Mouse (Mus musculus) hindbrain, embryonic 13.5 days (tissue): Measurements from ENCODE around the gene Clec4a1. TPM values are rescaled to one million over a fixed set of nuclear protein-coding genes. Genes with fewer than 3 reads are reported as not detected.
A peak's percentile ranks its signal among the peaks of the same experiment; 100 is the strongest.

Experiments
- ATAC-seq: fragments of 200-750 bp; cut with Nextera tagmentation; 2 replicates; pipeline ENCODE4 v1.8.0; 2017; ENCODE audit warnings: moderate TSS enrichment; ENCODE audit not compliant: low FRiP score
- H3K27ac ChIP-seq: fragments of 300-500 bp; sonication (generic); 2 replicates; pipeline ENCODE4 v1.5.1; 2015; ENCODE audit warnings: inconsistent platforms, mild to moderate bottlenecking, moderate library complexity
- H3K27me3 ChIP-seq: fragments of 300-500 bp; sonication (generic); 2 replicates; pipeline ENCODE4 v1.6.1; 2015; ENCODE audit warnings: mild to moderate bottlenecking, inconsistent platforms
- H3K36me3 ChIP-seq: fragments of 300-500 bp; sonication (generic); 2 replicates; pipeline ENCODE4 v1.6.1; 2015; ENCODE audit warnings: mild to moderate bottlenecking, inconsistent platforms
- H3K4me1 ChIP-seq: fragments of 300-500 bp; sonication (generic); replicated peaks from 2 replicates; pipeline ENCODE4 v1.6.1; 2015; ENCODE audit warnings: inconsistent platforms
- H3K4me2 ChIP-seq: fragments of 300-500 bp; sonication (generic); 2 replicates; pipeline ENCODE4 v1.6.1; 2015; ENCODE audit warnings: inconsistent platforms, mild to moderate bottlenecking, moderate library complexity
- H3K4me3 ChIP-seq: fragments of 300-500 bp; sonication (generic); 2 replicates; pipeline ENCODE4 v1.5.1; 2015; ENCODE audit warnings: mild to moderate bottlenecking, inconsistent platforms
- H3K9ac ChIP-seq: fragments of 300-500 bp; sonication (generic); 2 replicates; pipeline ENCODE4 v1.6.1; 2015; ENCODE audit warnings: mild to moderate bottlenecking, inconsistent platforms
- H3K9me3 ChIP-seq: fragments of 300-500 bp; sonication (generic); 2 replicates; pipeline ENCODE4 v1.6.1; 2016; ENCODE audit warnings: inconsistent platforms
- WGBS: fragments of 180-500 bp; shearing (Covaris S2); methylation state at CpG from one replicate; pipeline ENCODE4 v1.1.7; 2015; 5-methylcytosine and 5-hydroxymethylcytosine counted together
- polyA plus RNA-seq: library from polyadenylated mRNA; unstranded; fragments of >200 nt; fragmentation: Nextera tagmentation; extraction: Ambion mirVana; gene quantifications from 2 replicates; pipeline ENCODE4 v1.2.1, GENCODE M21; 2015

Clec4a1 gene
- polyA plus RNA-seq: 1.4 and 1.5 TPM in 2 replicates

DNA sequence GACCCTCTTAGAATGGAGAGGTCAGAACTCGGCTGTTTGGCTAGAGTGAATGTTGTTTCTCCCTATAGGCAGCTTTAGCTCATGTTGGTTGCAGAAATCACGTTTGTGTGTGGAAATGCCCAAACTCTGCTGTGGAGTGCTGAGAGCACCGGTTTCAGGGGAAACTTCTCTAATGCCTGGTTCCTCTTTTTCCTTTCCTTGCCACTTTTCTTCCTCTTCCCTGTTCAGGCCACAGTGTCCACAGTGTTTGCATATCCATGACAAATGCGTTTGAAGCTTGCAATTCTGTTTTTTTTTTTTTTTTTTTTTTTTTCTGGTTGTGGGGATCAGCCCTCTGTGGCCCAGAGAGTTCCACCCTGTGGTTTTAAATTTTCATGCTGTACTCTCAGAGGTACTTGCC, at the start of gene Clec4a1:
Gene Clec4a1, plus strand, starts transcription at position 398 of the 400 bp plus-strand sequence.
- WGBS: 66% methylated on average over 4 of the region's 4 CpGs
- H3K9ac ChIP-seq: no peak within 1 kb of the TSS
- H3K4me1 ChIP-seq: no peaks in the 10 kb centered on the region
- no peaks in the 10 kb centered on the region for H3K27me3 ChIP-seq
- H3K4me3 ChIP-seq: no peak within 1 kb of the TSS
- no peaks in the 10 kb centered on the region for H3K9me3 ChIP-seq
- no peaks in the 10 kb centered on the region for H3K36me3 ChIP-seq
- no peak within 1 kb of the TSS for H3K27ac ChIP-seq
- H3K4me2 ChIP-seq: no peak within 1 kb of the TSS
- no peak for ATAC-seq

DNA sequence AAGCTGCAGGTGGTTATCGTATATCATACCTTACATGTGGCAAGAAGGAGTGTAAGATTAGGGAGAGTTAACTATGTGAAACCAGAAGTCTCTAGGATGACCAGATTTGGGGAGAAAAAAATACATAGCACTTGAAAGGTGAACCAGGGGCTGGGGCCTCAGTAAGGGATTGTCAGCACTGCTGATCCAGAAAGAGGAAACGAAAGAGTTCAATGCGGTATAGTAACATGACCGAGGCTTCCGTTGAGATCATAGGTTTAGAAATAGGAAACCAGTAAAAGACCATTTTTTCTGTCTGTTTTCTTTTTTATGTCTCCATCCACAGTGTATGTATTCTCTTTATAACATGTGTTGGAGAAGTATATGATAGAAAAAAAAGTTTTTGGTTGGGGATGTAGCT, 48.8 kb upstream of the Clec4a1 start:
- Histone ChIP-seq H3K9ac (no peak overlapping the region), H3K36me3 (peaks cover 5% of the 10 kb centered on the region), H3K27ac (no peak overlapping the region), H3K4me1 (peaks cover 19% of the 10 kb centered on the region), H3K9me3 (no peaks in the 10 kb centered on the region), H3K4me3 (no peak overlapping the region), H3K4me2 (no peak overlapping the region), H3K27me3 (peaks cover 19% of the 10 kb centered on the region; the same call in 1 of the 2 replicates)
- 94% methylated on average over 5 of the region's 5 CpGs for WGBS
- ATAC-seq: no peak

DNA sequence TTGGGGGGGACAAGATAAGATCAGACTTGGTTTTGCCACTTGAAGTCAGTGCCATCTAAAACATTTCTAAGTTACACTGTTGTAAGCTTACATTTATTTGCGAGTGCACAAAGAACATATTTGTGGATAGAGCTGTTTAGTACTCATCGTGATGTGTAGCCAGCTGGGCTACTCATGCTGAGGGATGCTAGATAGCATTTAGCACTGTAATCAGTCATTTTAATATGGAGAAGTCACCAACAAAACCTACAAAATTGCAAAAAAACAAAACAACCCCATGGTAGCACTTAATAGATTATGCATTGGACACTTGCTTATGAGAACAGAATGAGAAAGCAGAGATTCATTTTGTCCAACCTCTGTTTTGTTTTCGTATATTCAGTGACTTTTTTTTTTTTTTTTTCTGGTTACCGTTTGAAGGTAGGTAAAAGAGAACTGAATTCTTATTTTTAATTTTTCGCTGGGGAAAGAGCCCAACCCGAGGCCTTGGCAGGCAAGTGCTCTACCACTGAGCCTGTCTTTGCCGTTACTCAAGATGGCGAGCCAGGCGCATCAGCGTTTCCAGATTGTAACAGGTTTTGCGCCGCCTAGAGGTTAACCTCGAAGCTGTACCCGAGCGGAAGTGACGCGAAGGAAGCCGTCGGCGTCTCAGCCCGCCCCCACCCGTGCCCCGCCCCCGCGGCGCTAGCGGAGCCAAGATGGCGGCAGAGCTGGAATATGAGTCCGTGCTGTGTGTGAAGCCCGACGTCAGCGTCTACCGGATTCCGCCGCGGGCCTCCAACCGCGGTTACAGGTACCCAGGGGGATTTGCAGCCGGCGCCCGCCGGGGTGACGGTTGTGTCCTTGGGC, 47.6 kb upstream of the Clec4a1 start, which contains the start of gene Necap1:
Gene Necap1, plus strand, starts transcription at position 604 of the 849 bp plus-strand sequence.
- peak within 1 kb of the TSS; percentile 65 for H3K4me2 ChIP-seq
- H3K9me3 ChIP-seq: no peaks in the 10 kb centered on the region
- H3K27me3 ChIP-seq: peaks cover 18% of the 10 kb centered on the region; the same call in 1 of the 2 replicates
- peak; percentile 96 for ATAC-seq
- H3K4me3 ChIP-seq: peak within 1 kb of the TSS; percentile 81
- 8% methylated on average over 39 of the region's 43 CpGs for WGBS
- peaks cover 15% of the 10 kb centered on the region for H3K36me3 ChIP-seq
- peak within 1 kb of the TSS; percentile 90 for H3K9ac ChIP-seq
- H3K4me1 ChIP-seq: peaks cover 26% of the 10 kb centered on the region
- peak within 1 kb of the TSS; percentile 93 for H3K27ac ChIP-seq

DNA sequence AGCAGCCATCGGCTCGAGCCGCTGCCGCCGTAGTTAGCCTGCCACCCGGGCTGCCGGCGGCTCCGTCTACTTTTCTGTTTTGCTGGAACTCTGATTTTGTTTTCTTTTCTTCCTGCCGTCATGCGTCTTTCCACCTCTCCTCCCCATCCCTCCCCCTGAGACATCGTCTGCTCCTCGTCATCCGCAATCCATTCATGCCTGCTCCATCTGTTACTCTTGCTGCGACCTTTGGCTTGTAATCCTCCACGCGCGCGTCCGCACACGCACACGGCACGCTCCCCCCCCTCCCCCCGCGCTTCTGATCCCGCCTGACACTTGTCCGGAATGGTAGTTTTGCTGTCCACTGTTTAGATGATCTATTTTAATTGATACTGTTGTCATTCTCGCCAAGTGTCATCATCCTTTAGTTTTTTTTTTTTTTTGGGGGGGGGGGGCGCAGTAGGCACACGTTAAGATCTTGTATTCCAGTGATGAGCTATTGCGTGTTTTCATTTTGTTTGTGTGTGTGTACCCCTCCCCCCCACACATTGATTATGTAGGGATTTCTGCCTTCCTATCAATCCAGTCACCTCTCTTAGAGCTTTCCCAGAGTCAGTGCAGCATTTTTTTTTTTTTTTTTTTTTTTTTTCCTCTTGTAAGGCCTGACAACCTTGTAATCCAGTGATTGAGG, 46.8 kb upstream of the Clec4a1 start:
- H3K36me3 ChIP-seq: peaks cover 23% of the 10 kb centered on the region
- peak overlapping the region; percentile 81 for H3K4me3 ChIP-seq
- peak overlapping the region; percentile 93 for H3K27ac ChIP-seq
- ATAC-seq: peak; percentile 85
- peak overlapping the region; percentile 90 for H3K9ac ChIP-seq
- H3K27me3 ChIP-seq: 0 out of 2 replicates have a peak, but pooled peaks cover 15% of the 10 kb centered on the region
- peaks cover 26% of the 10 kb centered on the region for H3K4me1 ChIP-seq
- WGBS: under 1% methylated on average over 31 of the region's 31 CpGs
- H3K9me3 ChIP-seq: no peaks in the 10 kb centered on the region
- peak overlapping the region; percentile 65 for H3K4me2 ChIP-seq

DNA sequence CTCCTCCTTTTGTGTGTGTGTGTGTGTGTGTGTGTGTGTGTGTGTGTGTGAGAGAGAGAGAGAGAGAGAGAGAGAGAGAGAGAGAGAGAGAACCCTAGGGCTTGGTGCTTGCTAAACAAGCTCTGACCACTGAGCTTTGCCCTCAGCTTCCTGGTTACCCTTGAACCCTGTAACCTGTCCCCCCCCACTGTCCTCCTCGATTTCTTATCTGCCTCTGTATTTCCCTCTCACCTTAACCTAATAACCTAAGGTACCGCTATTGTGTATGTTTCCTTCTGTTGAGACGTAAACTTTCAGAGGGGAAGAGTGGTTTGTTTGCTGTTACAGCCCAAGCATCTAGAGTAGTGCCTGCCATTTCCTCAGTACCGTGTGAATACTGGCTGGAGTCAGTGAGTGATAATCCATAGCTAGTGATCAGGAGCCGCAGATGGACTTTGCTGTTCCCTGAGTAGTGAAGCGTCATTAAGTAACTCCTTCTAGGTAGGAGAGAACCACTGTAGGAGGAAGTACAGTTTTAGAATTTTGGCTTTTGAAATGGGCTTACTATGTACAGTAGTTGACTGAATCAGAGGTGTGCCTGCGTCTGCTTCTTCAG, 42.4 kb upstream of the Clec4a1 start:
- Histone ChIP-seq H3K27ac (no peak overlapping the region), H3K36me3 (peaks cover 65% of the 10 kb centered on the region), H3K27me3 (no peaks in the 10 kb centered on the region), H3K9ac (no peak overlapping the region), H3K9me3 (no peaks in the 10 kb centered on the region), H3K4me1 (peaks cover 26% of the 10 kb centered on the region), H3K4me2 (no peak overlapping the region), H3K4me3 (no peak overlapping the region)
- 95% methylated on average over 7 of the region's 7 CpGs for WGBS
- no peak for ATAC-seq

DNA sequence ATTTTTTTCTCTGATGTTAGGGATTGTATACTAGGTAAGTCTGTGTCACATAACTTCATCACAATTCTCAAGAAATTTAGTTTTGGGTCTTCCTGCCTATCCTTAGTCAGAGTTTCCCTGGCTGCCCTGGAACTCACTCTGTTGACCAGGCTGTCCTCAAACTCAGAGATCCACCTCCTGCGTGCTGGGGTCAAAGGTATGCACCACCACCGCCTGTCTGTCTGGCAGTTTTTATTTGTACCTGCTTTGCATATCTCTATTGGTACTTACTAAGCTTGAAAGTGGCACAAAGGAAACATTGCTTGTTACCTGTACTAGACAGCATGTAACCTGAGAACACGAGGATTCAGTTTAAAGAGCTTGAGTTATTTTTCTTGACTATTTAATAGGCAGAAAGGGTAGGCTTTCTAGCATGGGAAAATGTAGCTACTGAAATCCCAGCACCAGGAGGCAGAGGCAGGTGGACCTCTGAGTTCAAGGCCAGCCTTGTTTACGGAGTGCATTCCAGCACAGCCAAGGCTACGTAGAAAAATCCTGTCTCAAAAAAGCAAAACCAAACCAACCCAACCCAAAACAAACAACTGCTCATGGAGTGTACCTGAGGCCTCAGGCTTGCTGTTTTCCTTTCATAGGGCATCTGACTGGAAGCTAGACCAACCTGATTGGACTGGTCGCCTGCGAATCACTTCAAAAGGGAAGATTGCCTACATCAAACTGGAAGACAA, 41.7 kb upstream of the Clec4a1 start:
- Histone ChIP-seq H3K4me1 (peaks cover 26% of the 10 kb centered on the region), H3K36me3 (peaks cover 72% of the 10 kb centered on the region), H3K9ac (no peak overlapping the region), H3K27me3 (no peaks in the 10 kb centered on the region), H3K4me2 (no peak overlapping the region), H3K9me3 (no peaks in the 10 kb centered on the region), H3K4me3 (no peak overlapping the region), H3K27ac (no peak overlapping the region)
- no peak for ATAC-seq
- WGBS: 91% methylated on average over 7 of the region's 7 CpGs

DNA sequence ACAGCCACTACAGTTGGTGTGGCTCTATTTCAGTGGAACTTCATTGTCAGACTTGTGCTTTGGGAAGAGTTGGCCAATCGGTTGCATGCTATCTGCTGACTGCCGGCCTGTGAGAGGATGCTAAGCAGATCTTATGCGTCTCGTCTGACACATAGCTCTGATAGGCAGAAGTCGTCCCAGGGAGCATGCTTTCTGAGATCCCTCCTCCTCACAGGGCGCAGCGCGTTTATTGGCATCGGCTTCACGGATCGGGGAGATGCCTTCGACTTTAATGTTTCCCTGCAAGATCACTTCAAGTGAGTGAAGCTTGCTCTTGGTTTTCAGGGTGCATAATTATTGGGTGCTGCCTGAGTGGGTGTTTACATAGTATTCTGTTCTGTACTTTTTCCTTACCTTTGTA, 40.4 kb upstream of the Clec4a1 start:
- Histone ChIP-seq H3K27ac (no peak overlapping the region), H3K36me3 (peaks cover 85% of the 10 kb centered on the region), H3K4me2 (no peak overlapping the region), H3K9ac (no peak overlapping the region), H3K27me3 (no peaks in the 10 kb centered on the region), H3K4me3 (no peak overlapping the region), H3K4me1 (peaks cover 14% of the 10 kb centered on the region), H3K9me3 (no peaks in the 10 kb centered on the region)
- ATAC-seq: no peak
- WGBS: 93% methylated on average over 12 of the region's 12 CpGs

DNA sequence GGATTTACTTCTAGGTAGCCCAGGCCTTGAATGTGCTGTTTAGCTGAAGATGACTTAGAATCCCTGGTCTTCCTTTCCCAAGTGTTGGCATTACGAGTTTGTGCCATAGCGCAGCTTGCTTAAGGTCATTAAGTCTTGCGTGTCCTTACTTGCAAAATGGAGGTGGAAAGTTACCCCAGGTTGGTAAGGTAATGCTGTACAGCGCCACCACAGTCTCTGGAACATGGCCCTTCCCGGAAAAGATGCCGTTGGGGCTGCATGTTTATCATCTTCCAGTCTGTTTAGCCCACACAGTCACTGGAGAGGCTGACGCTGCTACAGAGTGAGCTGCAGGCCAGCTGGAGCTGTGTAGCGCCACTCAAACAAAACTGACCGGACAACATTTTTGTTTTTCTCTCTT, 38.0 kb upstream of the Clec4a1 start:
- no peak overlapping the region for H3K9ac ChIP-seq
- H3K36me3 ChIP-seq: peaks cover 96% of the 10 kb centered on the region
- peaks cover 3% of the 10 kb centered on the region; the same call in 1 of the 2 replicates for H3K4me1 ChIP-seq
- 96% methylated on average over 9 of the region's 9 CpGs for WGBS
- no peak for ATAC-seq
- no peak overlapping the region for H3K27ac ChIP-seq
- H3K9me3 ChIP-seq: no peaks in the 10 kb centered on the region
- no peak overlapping the region for H3K4me3 ChIP-seq
- no peaks in the 10 kb centered on the region for H3K27me3 ChIP-seq
- H3K4me2 ChIP-seq: no peak overlapping the region

DNA sequence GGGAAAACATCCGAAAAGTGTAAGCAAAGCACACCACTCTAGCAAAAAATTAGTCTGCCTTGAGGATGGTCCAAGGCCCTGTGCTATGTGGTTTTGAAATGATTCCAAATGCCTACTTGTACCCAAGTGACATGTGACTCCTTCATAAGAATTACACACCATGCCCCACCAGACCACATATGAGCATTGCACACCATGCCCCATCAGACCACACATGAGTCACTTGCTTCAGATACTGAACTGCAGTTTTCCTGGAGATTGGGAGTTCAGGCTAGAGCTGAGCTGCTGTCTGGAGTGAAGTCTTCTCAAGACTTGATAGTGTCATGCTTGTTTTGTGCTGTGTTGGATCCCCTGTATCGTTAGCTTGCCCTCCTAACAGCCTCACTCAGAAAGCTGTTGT, 32.0 kb upstream of the Clec4a1 start:
- Histone ChIP-seq H3K4me2 (no peak overlapping the region), H3K36me3 (peaks cover 64% of the 10 kb centered on the region), H3K4me3 (no peak overlapping the region), H3K9ac (no peak overlapping the region), H3K4me1 (no peaks in the 10 kb centered on the region), H3K27ac (no peak overlapping the region), H3K27me3 (no peaks in the 10 kb centered on the region), H3K9me3 (no peaks in the 10 kb centered on the region)
- ATAC-seq: no peak
- 93% methylated on average over 2 of the region's 2 CpGs for WGBS

DNA sequence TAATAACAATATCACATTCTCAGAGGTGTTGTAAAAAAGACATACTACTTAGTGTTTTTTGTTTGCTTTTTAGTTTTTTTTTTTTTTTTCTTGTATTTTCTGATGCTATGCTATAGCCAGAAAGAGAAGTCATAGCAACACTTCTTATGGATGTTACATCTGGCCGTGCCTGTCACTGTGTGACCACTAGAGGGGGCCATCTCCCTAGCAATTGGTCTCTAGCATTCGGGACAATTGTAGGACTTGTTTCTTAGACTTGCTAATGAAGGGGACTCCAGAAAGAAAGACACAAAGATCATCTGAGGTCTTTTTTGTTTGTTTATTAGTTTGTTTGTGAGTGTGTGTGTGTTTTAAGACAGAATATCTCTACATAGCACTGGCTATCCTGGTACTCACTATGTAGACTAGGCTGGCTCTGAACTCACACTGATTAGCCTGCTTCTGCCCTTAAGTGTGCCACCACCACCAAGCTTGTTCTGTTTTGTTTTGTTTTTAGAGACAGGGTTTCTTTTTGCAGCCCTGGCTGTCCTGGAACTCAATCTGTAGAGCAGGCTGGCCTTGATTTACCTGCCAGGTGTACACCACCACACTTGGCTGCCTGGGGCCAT, 29.1 kb upstream of the Clec4a1 start:
- no peaks in the 10 kb centered on the region for H3K9me3 ChIP-seq
- H3K4me3 ChIP-seq: no peak overlapping the region
- no peak overlapping the region for H3K9ac ChIP-seq
- H3K36me3 ChIP-seq: peaks cover 50% of the 10 kb centered on the region
- no peaks in the 10 kb centered on the region for H3K4me1 ChIP-seq
- 3% methylated on average over 2 of the region's 2 CpGs for WGBS
- H3K27ac ChIP-seq: no peak overlapping the region
- no peaks in the 10 kb centered on the region for H3K27me3 ChIP-seq
- no peak overlapping the region for H3K4me2 ChIP-seq
- ATAC-seq: peak; percentile 49; the same call in 1 of the 2 replicates

DNA sequence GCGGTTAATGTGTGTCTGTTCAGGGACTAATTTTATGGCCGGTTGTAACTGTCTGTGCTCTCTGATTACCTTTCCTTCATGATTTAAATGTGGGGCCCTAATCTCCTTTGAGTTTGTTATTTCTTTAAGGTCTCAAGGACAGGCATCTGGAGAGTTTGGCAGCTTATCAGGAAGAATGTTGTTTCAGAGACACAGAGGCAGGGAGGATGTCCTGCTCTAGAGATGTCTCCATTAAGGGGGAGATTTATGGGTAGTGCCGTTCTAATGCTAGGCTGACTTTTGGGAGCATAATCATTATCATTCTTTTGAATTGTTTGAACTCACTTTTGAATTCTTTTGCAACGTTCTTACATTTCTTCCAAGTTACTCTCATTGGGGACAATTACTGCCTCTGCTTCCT, 1.7 kb upstream of the Clec4a1 start:
- Histone ChIP-seq H3K9me3 (no peaks in the 10 kb centered on the region), H3K27ac (no peak overlapping the region), H3K27me3 (no peaks in the 10 kb centered on the region), H3K4me2 (no peak overlapping the region), H3K4me1 (no peaks in the 10 kb centered on the region), H3K4me3 (no peak overlapping the region), H3K36me3 (no peaks in the 10 kb centered on the region), H3K9ac (no peak overlapping the region)
- WGBS: 83% methylated on average over 4 of the region's 4 CpGs
- no peak for ATAC-seq
